Mouse (Mus musculus) forebrain, embryonic 16.5 days (tissue): ENCODE measurements at regions not wholly inside any gene's neighbourhood (a gene's known extent, or its start where the extent isn't known, plus 50 kb on each side); places are given as distances from the start of the nearest gene placed in this dataset.
"Not testable (repeated sequence)": the region's sequence is repeated elsewhere in the genome, so short reads cannot be mapped to it uniquely, and the experiment has no call there.

Source experiments
- ATAC-seq: fragments of 200-750 bp; cut with Nextera tagmentation; 2 replicates; pipeline ENCODE4 v1.8.0; 2017; ENCODE audit warnings: mild to moderate bottlenecking, moderate library complexity
- H3K27ac ChIP-seq: fragments of 300-500 bp; sonication (generic); 2 replicates; pipeline ENCODE4 v1.5.1; 2014; ENCODE audit warnings: low read length, control low read depth
- H3K27me3 ChIP-seq: fragments of 300-500 bp; sonication (generic); replicated peaks from 2 replicates; pipeline ENCODE4 v1.6.1; 2014; ENCODE audit warnings: low read length; ENCODE audit not compliant: control insufficient read depth, insufficient read depth
- H3K36me3 ChIP-seq: fragments of 300-500 bp; sonication (generic); 2 replicates; pipeline ENCODE4 v1.6.1; 2014; ENCODE audit not compliant: control insufficient read depth, insufficient read depth
- H3K4me1 ChIP-seq: fragments of 300-500 bp; sonication (generic); replicated peaks from 2 replicates; pipeline ENCODE4 v1.6.1; 2014; ENCODE audit warnings: low read length; ENCODE audit not compliant: control insufficient read depth, insufficient read depth
- H3K4me2 ChIP-seq: fragments of 300-500 bp; sonication (generic); 2 replicates; pipeline ENCODE4 v1.6.1; 2014; ENCODE audit warnings: mild to moderate bottlenecking, low read length, control low read depth
- H3K4me3 ChIP-seq: fragments of 300-500 bp; sonication (generic); replicated peaks from 2 replicates; pipeline ENCODE4 v1.5.1; 2014; ENCODE audit warnings: mild to moderate bottlenecking, low read length, control low read depth
- H3K9ac ChIP-seq: fragments of 300-500 bp; sonication (generic); replicated peaks from 2 replicates; pipeline ENCODE4 v1.6.1; 2014; ENCODE audit warnings: low read depth, low read length, control low read depth
- H3K9me3 ChIP-seq: fragments of 300-500 bp; sonication (generic); 2 replicates; pipeline ENCODE4 v1.6.1; 2016; ENCODE audit warnings: low read length; ENCODE audit not compliant: control insufficient read depth
- WGBS: fragments of 180-500 bp; shearing (Covaris S2); extraction: QIAGEN DNeasy Blood & Tissue Kit; methylation state at CpG from one replicate; pipeline ENCODE4 v1.1.7; 2014; 5-methylcytosine and 5-hydroxymethylcytosine counted together

DNA sequence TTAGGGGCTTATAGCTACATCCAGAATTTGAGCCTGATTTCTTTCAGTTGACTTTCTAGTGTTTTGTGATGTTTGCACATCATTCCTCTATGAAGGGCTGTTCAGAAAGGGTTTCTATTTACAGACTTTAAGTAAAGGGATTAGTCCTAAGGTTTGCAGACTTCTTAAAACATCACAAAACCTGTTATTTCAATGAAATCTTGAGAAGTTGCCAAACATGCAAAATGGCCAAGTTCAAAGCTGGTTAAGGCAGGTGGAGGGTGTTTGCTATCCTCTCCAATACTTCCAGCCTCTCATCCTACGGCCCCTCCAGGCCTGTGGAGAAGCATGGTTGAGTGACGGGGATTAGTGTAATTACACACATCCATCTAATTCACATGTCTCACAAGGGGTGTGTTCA lies 136.6 kb downstream of the Phlda1 start:
- H3K9ac ChIP-seq = no peak overlapping the region
- H3K9me3 ChIP-seq = no peaks in the 10 kb centered on the region
- H3K27me3 ChIP-seq = no peaks in the 10 kb centered on the region
- H3K36me3 ChIP-seq = no peaks in the 10 kb centered on the region
- no peak for ATAC-seq
- no peak overlapping the region for H3K4me3 ChIP-seq
- WGBS = 70% methylated on average over 2 of the region's 2 CpGs
- H3K27ac ChIP-seq = no peak overlapping the region
- H3K4me2 ChIP-seq = no peak overlapping the region
- no peaks in the 10 kb centered on the region for H3K4me1 ChIP-seq

GRCm38 (mm10) chr10:111653773-111654172 lies 147.7 kb downstream of the Phlda1 start:
- not testable (repeated sequence) for H3K9ac ChIP-seq, H3K4me3 ChIP-seq, H3K4me2 ChIP-seq, H3K36me3 ChIP-seq, H3K4me1 ChIP-seq, H3K27me3 ChIP-seq, H3K27ac ChIP-seq, H3K9me3 ChIP-seq, ATAC-seq
- 80% methylated on average over 1 of the region's 2 CpGs for WGBS

DNA sequence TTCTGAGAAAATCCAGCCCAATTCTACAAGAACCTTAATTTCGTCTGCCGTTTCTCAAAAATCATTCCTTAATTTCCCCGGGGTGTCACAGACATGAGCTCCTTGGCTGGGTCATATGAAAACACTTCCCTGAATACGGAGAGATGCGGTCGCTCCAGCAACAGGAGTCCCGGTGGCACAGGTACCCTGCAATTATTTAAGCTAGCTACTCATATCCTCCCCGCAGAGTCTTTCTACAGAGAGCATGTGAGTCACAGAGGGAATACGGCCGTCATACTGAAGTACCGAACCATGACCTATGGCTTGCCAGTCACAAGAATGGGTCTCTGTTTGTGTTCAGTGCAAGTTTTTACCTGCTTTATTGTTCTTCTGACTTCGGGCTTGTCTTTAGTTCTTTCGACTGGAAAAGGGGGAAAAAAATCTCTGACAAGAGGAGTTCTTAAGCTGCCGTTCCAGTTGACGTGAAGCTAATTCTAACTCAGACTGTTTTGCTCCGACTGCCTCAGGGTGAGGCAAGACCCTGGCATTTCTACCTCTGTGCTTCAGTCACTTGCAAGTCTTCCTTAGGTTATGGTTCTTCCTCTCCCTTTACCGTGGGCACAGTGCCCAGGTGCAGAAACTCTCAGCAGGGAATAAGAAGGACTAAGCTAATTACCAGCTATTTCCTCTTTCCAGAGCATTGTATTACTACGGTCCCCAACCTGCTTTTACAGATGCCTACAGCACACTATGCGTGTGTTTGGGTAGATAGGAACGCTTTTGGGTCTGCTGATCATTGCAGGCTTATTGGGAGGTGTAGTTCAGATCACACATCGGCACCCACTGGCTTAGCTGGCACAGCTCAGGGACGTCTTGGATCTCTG lies 148.5 kb downstream of the Phlda1 start:
- H3K9me3 ChIP-seq = no peaks in the 10 kb centered on the region
- no peak overlapping the region for H3K4me3 ChIP-seq
- peaks cover 3% of the 10 kb centered on the region for H3K4me1 ChIP-seq
- no peak for ATAC-seq
- H3K9ac ChIP-seq = no peak overlapping the region
- H3K27ac ChIP-seq = no peak overlapping the region
- WGBS = 58% methylated on average over 22 of the region's 22 CpGs
- H3K4me2 ChIP-seq = no peak overlapping the region
- H3K36me3 ChIP-seq = no peaks in the 10 kb centered on the region
- H3K27me3 ChIP-seq = no peaks in the 10 kb centered on the region

GRCm38 (mm10) chr10:111658828-111659227 lies 152.7 kb downstream of the Phlda1 start:
- H3K27ac ChIP-seq = no peak overlapping the region
- H3K4me3 ChIP-seq = 0 out of 2 replicates have a peak overlapping the region, but pooled peaks have one; percentile 12
- H3K4me2 ChIP-seq = peak overlapping the region; percentile 33
- peak; percentile 65 for ATAC-seq
- peaks cover 3% of the 10 kb centered on the region for H3K4me1 ChIP-seq
- H3K36me3 ChIP-seq = no peaks in the 10 kb centered on the region
- 23% methylated on average over 9 of the region's 9 CpGs for WGBS
- H3K27me3 ChIP-seq = no peaks in the 10 kb centered on the region
- H3K9me3 ChIP-seq = no peaks in the 10 kb centered on the region
- H3K9ac ChIP-seq = 0 out of 2 replicates have a peak overlapping the region, but pooled peaks have one; percentile 29

DNA sequence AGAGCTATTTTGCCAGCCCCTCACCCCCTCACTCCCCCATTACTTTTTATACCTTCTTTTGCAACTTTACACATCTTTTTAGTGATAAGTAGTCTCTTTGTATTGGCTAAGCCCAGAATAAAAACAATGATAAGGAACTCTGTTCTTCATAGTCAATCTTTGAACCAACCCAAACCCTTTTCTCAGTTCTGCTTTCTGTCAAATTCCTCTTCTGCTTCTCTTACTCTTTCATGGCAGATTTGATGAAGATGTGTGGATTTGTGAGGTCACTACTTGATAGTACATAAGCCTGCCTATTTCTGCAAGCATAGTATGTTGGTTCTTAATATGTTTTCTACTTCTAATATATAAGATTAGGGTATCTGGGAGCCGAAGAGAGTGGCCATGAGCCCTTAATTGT lies 156.6 kb downstream of the Phlda1 start:
- no peak overlapping the region for H3K4me2 ChIP-seq
- no peaks in the 10 kb centered on the region for H3K9me3 ChIP-seq
- H3K36me3 ChIP-seq = no peaks in the 10 kb centered on the region
- WGBS = 88% methylated on average over 1 of the region's 1 CpGs
- no peak overlapping the region for H3K4me3 ChIP-seq
- H3K27me3 ChIP-seq = no peaks in the 10 kb centered on the region
- peaks cover 6% of the 10 kb centered on the region for H3K4me1 ChIP-seq
- no peak overlapping the region for H3K9ac ChIP-seq
- no peak overlapping the region for H3K27ac ChIP-seq
- no peak for ATAC-seq

- Histone ChIP-seq H3K36me3 (no peaks in the 10 kb centered on the region), H3K9me3 (no peaks in the 10 kb centered on the region), H3K27me3 (no peaks in the 10 kb centered on the region), H3K4me1 (peaks cover 3% of the 10 kb centered on the region; the same call in 1 of the 2 replicates), H3K4me3 (no peak overlapping the region), H3K4me2 (no peak overlapping the region), H3K27ac (no peak overlapping the region), H3K9ac (no peak overlapping the region)
- WGBS = 52% methylated on average over 14 of the region's 14 CpGs
- peak; percentile 58; the same call in 1 of the 2 replicates for ATAC-seq
These were observed 159.7 kb downstream of the Phlda1 start for GRCm38 (mm10) chr10:111665834-111666233.

DNA sequence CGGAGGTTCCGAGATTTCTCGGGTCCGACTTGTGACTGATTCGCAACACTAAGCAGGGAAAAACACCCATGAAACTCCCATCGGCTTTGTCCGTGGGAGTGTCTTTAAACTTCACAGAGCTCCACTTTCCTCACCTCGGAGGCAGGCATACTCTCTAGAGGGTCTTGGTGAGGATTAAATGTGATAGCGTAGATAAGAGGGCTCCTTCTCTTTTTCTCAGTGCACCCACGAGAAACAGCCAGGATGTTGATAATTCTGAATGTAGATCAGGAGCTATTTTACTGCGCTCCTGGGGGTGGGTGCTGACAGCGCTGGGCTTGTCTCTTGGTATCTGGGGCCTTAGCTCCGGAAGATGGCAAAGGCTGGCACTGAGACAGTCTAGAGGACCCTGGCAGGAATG lies 160.9 kb downstream of the Phlda1 start:
- no peak overlapping the region for H3K4me2 ChIP-seq
- no peak for ATAC-seq
- H3K4me1 ChIP-seq = peaks cover 3% of the 10 kb centered on the region; the same call in 1 of the 2 replicates
- H3K4me3 ChIP-seq = no peak overlapping the region
- H3K27me3 ChIP-seq = no peaks in the 10 kb centered on the region
- WGBS = 91% methylated on average over 13 of the region's 13 CpGs
- H3K27ac ChIP-seq = no peak overlapping the region
- no peak overlapping the region for H3K9ac ChIP-seq
- no peaks in the 10 kb centered on the region for H3K36me3 ChIP-seq
- no peaks in the 10 kb centered on the region for H3K9me3 ChIP-seq

DNA sequence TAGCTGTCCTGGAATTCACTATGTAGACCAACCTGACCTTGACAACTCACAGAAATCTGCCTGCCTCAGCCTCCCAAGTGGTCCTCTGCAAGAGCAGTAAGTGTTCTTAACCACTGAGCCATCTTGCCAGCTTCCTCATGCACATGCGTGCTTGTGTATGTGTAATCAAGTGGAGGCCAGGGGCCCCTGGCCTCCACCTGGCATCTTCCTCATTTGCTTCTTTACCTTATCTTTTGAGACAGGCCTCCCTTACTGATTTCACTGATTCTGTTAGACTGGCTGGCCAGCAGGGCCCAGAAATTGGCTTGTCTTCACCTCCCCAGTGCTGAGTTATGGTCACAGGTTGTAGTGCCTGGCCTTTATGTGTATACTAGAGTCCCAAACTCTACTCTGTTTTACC lies 162.6 kb downstream of the Phlda1 start:
- Histone ChIP-seq H3K9ac (no peak overlapping the region), H3K4me3 (no peak overlapping the region), H3K4me2 (no peak overlapping the region), H3K36me3 (no peaks in the 10 kb centered on the region), H3K27me3 (no peaks in the 10 kb centered on the region), H3K9me3 (no peaks in the 10 kb centered on the region), H3K27ac (no peak overlapping the region), H3K4me1 (peaks cover 3% of the 10 kb centered on the region; the same call in 1 of the 2 replicates)
- WGBS = 100% methylated on average over 1 of the region's 1 CpGs
- no peak for ATAC-seq

GRCm38 (mm10) chr10:111669658-111670057 lies 163.6 kb downstream of the Phlda1 start:
- H3K9ac ChIP-seq = no peak overlapping the region
- WGBS = 73% methylated on average over 6 of the region's 6 CpGs
- no peaks in the 10 kb centered on the region for H3K9me3 ChIP-seq
- no peaks in the 10 kb centered on the region for H3K27me3 ChIP-seq
- no peak for ATAC-seq
- H3K4me3 ChIP-seq = no peak overlapping the region
- no peak overlapping the region for H3K4me2 ChIP-seq
- H3K27ac ChIP-seq = no peak overlapping the region
- no peaks in the 10 kb centered on the region for H3K36me3 ChIP-seq
- H3K4me1 ChIP-seq = peaks cover 3% of the 10 kb centered on the region; the same call in 1 of the 2 replicates
